8 mouse cellular contexts compared by ENCODE assay signal in the genomic region with DNA sequence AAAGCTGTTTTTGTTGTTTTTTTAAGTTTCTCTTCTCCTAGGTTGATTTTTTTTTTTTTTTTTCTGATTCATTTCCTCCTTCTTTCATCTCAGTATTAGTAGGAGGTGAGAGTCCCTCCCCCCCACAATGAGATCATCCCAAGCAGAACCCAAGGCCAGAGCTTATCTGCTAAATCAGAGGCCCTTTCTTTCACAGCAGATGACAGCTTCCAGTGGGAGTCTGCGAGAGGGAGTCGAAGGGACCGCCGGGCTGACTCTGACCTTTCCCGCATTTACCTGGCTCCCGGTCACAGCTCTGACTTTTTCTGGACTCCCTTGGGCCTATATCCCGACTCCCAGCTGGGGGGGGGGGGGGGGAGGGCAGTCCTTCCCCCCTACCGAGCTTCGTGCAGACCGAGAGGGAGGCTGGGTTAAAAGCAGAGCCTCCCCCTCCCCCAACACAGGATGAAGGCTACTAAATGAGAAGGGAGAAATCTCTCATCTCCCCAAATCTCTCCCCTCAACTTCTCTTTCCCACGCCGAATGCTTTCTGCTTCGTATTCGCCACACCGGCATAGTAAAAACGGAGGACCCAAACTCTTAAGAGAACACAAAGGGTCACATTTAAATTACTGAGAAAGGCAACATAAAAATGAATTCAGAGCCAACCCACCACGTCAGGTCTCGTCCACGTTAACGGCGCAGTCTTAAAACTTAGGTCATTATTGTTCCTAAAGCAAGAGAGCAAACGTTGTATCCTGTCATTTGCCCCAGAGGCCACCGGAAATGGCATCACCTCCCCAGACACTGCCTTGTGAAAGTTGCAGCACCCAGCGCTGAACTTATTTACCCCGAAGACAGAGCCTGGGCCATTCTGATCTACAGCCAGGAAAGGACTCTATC.
DNase-seq lines count a peak whose midpoint lies in the region; ATAC-seq and TF ChIP-seq lines count a peak whose summit lies in the region.

No protein-coding gene starts in this region.

- H3K9ac ChIP-seq in stomach, postnatal 0 days (ENCODE audit: low read length) = no peak overlapping the region

- peak; percentile 82 for ATAC-seq in megakaryocyte progenitor cell, adult 5-6 weeks (replicated peaks; ENCODE audit: poor library complexity)
- no peak for ATAC-seq in stomach, postnatal 0 days (ENCODE audit: low FRiP score, low TSS enrichment)
- no peak for ATAC-seq in frontal cortex, adult (ENCODE audit: low TSS enrichment)
- ATAC-seq in cerebellum, adult (ENCODE audit: insufficient number of reproducible peaks, low FRiP score, low TSS enrichment) = no peak

- H3K27ac ChIP-seq in heart, embryonic 10.5 days = peak overlapping the region; percentile 84
- no peak overlapping the region for H3K27ac ChIP-seq in stomach, postnatal 0 days (replicated peaks)

- 4% methylated on average over 25 of the region's 25 CpGs for WGBS in heart, embryonic 10.5 days
- WGBS in stomach, postnatal 0 days = 40% methylated on average over 25 of the region's 25 CpGs

- H3K4me1 ChIP-seq in heart, embryonic 10.5 days = peaks cover 27% of the 10 kb centered on the region
- H3K4me1 ChIP-seq in stomach, postnatal 0 days (replicated peaks; ENCODE audit: control insufficient read depth, insufficient read depth) = no peaks in the 10 kb centered on the region

- TF ChIP-seq EP300 in stomach, postnatal 0 days (optimal IDR thresholded peaks at IDR 0.05) = no peak

- peak overlapping the region; percentile 48 for H3K4me3 ChIP-seq in heart, embryonic 10.5 days
- H3K4me3 ChIP-seq in stomach, postnatal 0 days (ENCODE audit: low read depth, low read length) = no peak overlapping the region

- no peaks in the 10 kb centered on the region for H3K9me3 ChIP-seq in heart, embryonic 10.5 days
- no peaks in the 10 kb centered on the region for H3K9me3 ChIP-seq in stomach, postnatal 0 days (ENCODE audit: control insufficient read depth, low read length)

- 0 out of 2 replicates have a peak, but pooled peaks cover 4% of the 10 kb centered on the region for H3K27me3 ChIP-seq in heart, embryonic 10.5 days (ENCODE audit: insufficient read depth, poor library complexity, severe bottlenecking)
- no peaks in the 10 kb centered on the region for H3K27me3 ChIP-seq in stomach, postnatal 0 days (ENCODE audit: control insufficient read depth, insufficient read depth, low read length)

- peak overlapping the region; percentile 14; the same call in 1 of the 2 replicates for H3K4me2 ChIP-seq in stomach, postnatal 0 days (replicated peaks; ENCODE audit: low read depth)

- no peaks in the 10 kb centered on the region for H3K36me3 ChIP-seq in heart, embryonic 10.5 days
- no peaks in the 10 kb centered on the region for H3K36me3 ChIP-seq in stomach, postnatal 0 days (ENCODE audit: control insufficient read depth, insufficient read depth, low read length)

- TF ChIP-seq CTCF in stomach, postnatal 0 days (IDR thresholded peaks at IDR 0.05; ENCODE audit: low read depth) = no peak

- DNase-seq in CD4-positive helper T cell, adult 2 months (ENCODE audit: low read depth, low spot score) = peak; percentile 93
- peak; percentile 82 for DNase-seq in adrenal gland, postnatal 14 days
- DNase-seq in heart, embryonic 10.5 days (ENCODE audit: low spot score) = peak; percentile 78
- peak; percentile 20 to 27 for DNase-seq in kidney, postnatal 36 days
- no peak for DNase-seq in stomach, postnatal 0 days (ENCODE audit: low spot score)
